Mouse (Mus musculus): ENCODE results near the gene Zbtb7b. TPM values are rescaled to one million over a fixed set of nuclear protein-coding genes. Genes with fewer than 3 reads are reported as not detected.

Gene Zbtb7b
- polyA plus RNA-seq, 1 experiment: 76.2 TPM

DNA sequence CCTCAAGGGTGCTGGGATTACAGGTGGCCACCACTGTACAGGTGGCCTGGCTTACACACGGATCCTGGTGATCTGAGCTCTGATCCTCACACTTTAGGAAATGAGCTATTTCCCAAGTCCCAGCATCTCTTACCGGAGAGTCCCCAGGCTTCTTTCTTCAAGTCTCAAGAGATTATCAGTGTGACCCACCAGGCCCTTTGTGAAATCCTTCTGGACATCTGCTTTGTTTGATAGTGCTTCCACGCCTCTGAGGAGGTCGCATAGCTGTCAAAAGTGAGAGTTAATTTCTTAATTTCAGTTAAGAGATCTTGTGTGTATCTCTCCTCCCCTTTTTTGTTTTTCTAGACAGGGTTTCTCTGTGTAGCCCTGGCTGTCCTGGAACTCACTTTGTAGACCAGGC, 31.3 kb upstream of the Zbtb7b start:
- Histone ChIP-seq H3K27me3 (replicated peaks) (no peaks in the 10 kb centered on the region), H3K4me1 (peaks cover 46% of the 10 kb centered on the region), H3K36me3 (replicated peaks; ENCODE audit: low read length) (peaks cover 71% of the 10 kb centered on the region), H3K4me3 (replicated peaks) (no peak overlapping the region), H3K9me3 (no peaks in the 10 kb centered on the region)
- TF ChIP-seq FLI1 (IDR thresholded peaks at IDR 0.05; ENCODE audit: low read length) (no peak), GATA1 (IDR thresholded peaks at IDR 0.05; ENCODE audit: borderline replicate concordance, low read length) (no peak)

DNA sequence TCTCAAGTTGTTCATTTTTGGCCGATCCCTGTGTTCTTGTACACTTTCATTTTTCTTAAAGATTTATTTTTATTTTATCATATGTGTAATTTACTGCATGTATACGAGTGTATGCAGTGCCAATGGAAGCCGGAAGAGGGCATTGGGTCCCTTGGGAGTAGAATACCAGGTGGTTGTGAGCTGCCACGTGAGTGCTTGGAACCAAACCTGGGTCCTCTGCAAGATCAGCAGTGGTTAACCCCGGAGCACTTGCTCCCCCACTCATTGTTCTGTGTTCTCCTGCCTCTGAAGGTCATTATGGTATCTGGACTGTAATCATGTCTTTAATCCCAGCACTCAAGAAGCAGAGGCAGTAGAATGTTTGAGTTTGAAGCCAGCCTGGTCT, 30.6 kb upstream of the Zbtb7b start:
- TF ChIP-seq FLI1 (IDR thresholded peaks at IDR 0.05; ENCODE audit: low read length) (no peak), GATA1 (IDR thresholded peaks at IDR 0.05; ENCODE audit: borderline replicate concordance, low read length) (no peak)
- H3K36me3 ChIP-seq (replicated peaks; ENCODE audit: low read length): peaks cover 71% of the 10 kb centered on the region
- no peaks in the 10 kb centered on the region for H3K9me3 ChIP-seq
- H3K4me1 ChIP-seq: peaks cover 47% of the 10 kb centered on the region
- no peaks in the 10 kb centered on the region for H3K27me3 ChIP-seq (replicated peaks)
- H3K4me3 ChIP-seq (replicated peaks): no peak overlapping the region

DNA sequence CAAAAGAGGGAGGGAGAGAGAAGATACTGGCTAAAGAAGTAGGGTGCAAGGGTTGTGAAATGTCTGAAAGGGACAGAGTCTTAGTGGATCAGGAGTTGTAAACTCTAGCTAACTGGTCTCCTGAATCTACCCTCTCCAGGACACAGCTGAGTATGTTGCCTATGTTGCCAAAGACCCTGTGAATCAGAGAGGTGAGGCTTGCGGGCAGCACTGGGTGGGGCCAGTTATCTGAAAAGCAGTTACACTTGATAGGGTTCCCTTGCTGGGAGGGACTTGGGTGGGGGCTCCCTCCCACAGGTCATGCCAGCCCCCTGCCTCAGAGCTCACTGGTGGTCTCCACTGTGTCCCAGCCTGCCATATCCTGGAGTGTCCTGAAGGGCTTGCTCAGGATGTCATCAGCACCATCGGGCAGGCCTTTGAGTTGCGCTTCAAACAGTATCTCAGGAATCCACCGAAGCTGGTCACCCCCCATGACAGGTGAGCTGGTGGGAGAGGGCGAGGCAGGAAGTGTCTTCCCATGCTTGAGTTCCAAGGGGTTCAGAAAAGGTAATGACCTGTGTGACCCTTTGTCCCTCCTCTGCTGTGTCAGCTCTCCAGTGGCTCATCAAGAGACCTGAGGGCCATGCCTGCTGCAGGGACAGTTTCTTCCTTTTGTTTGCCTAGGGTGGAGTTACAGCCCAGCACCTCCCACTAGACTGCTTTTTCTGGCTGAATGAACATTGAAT, 30.0 kb upstream of the Zbtb7b start:
- Histone ChIP-seq H3K27me3 (replicated peaks) (no peaks in the 10 kb centered on the region), H3K36me3 (replicated peaks; ENCODE audit: low read length) (peaks cover 71% of the 10 kb centered on the region), H3K9me3 (no peaks in the 10 kb centered on the region), H3K4me3 (replicated peaks) (no peak overlapping the region), H3K4me1 (peaks cover 49% of the 10 kb centered on the region)
- no peak for TF ChIP-seq FLI1 (IDR thresholded peaks at IDR 0.05; ENCODE audit: low read length)
- TF ChIP-seq GATA1 (IDR thresholded peaks at IDR 0.05; ENCODE audit: borderline replicate concordance, low read length): no peak

- peaks cover 61% of the 10 kb centered on the region for H3K36me3 ChIP-seq (replicated peaks; ENCODE audit: low read length)
- peaks cover 53% of the 10 kb centered on the region for H3K4me1 ChIP-seq
- H3K4me3 ChIP-seq (replicated peaks): no peak overlapping the region
- no peak for TF ChIP-seq GATA1 (IDR thresholded peaks at IDR 0.05; ENCODE audit: borderline replicate concordance, low read length)
- TF ChIP-seq FLI1 (IDR thresholded peaks at IDR 0.05; ENCODE audit: low read length): no peak
- H3K9me3 ChIP-seq: no peaks in the 10 kb centered on the region
- H3K27me3 ChIP-seq (replicated peaks): no peaks in the 10 kb centered on the region
Observed at GRCm38 (mm10) chr3:89422556-89423205, 28.1 kb upstream of the Zbtb7b start.

- no peaks in the 10 kb centered on the region for H3K27me3 ChIP-seq (replicated peaks)
- H3K4me1 ChIP-seq: peaks cover 56% of the 10 kb centered on the region
- no peaks in the 10 kb centered on the region for H3K9me3 ChIP-seq
- peak overlapping the region; percentile 91 for H3K4me3 ChIP-seq (replicated peaks)
- TF ChIP-seq FLI1 (IDR thresholded peaks at IDR 0.05; ENCODE audit: low read length): no peak
- peaks cover 54% of the 10 kb centered on the region for H3K36me3 ChIP-seq (replicated peaks; ENCODE audit: low read length)
Observed at GRCm38 (mm10) chr3:89421810-89422473, 27.4 kb upstream of the Zbtb7b start.

- peak overlapping the region; percentile 91 for H3K4me3 ChIP-seq (replicated peaks)
- H3K9me3 ChIP-seq: no peaks in the 10 kb centered on the region
- H3K36me3 ChIP-seq (replicated peaks; ENCODE audit: low read length): peaks cover 50% of the 10 kb centered on the region
- no peaks in the 10 kb centered on the region for H3K27me3 ChIP-seq (replicated peaks)
- TF ChIP-seq GATA1 (IDR thresholded peaks at IDR 0.05; ENCODE audit: borderline replicate concordance, low read length): no peak
- TF ChIP-seq FLI1 (IDR thresholded peaks at IDR 0.05; ENCODE audit: low read length): no peak
- peaks cover 64% of the 10 kb centered on the region for H3K4me1 ChIP-seq
Observed at GRCm38 (mm10) chr3:89421002-89421774, 26.6 kb upstream of the Zbtb7b start.

- peaks cover 67% of the 10 kb centered on the region for H3K4me1 ChIP-seq
- H3K9me3 ChIP-seq: no peaks in the 10 kb centered on the region
- no peak for TF ChIP-seq GATA1 (IDR thresholded peaks at IDR 0.05; ENCODE audit: borderline replicate concordance, low read length)
- TF ChIP-seq FLI1 (IDR thresholded peaks at IDR 0.05; ENCODE audit: low read length): no peak
- peak overlapping the region; percentile 91 for H3K4me3 ChIP-seq (replicated peaks)
- H3K27me3 ChIP-seq (replicated peaks): no peaks in the 10 kb centered on the region
- peaks cover 49% of the 10 kb centered on the region for H3K36me3 ChIP-seq (replicated peaks; ENCODE audit: low read length)
Observed at GRCm38 (mm10) chr3:89420421-89420820, 25.8 kb upstream of the Zbtb7b start.

DNA sequence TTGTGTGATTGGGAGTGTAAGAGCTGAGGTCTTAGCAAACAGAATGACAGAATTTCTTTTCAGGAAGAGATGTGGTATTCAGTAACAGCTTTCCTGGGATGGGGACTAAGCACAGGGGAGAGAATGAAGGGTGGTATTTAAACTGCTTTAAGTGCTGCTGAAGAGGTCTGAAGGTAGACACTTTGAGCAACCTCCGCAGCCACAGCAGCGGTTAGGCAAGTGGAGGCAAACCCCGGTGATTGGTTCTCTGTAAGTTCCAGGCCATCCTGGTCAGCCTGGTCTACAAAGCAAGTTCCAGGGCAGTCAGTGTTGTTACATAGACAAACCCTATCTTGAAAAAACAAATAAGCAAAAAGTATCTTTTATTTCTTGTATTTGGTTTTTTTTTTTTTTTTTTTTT, 25.4 kb upstream of the Zbtb7b start:
- peaks cover 48% of the 10 kb centered on the region for H3K36me3 ChIP-seq (replicated peaks; ENCODE audit: low read length)
- no peaks in the 10 kb centered on the region for H3K9me3 ChIP-seq
- H3K4me1 ChIP-seq: peaks cover 67% of the 10 kb centered on the region
- no peak for TF ChIP-seq FLI1 (IDR thresholded peaks at IDR 0.05; ENCODE audit: low read length)
- no peak for TF ChIP-seq GATA1 (IDR thresholded peaks at IDR 0.05; ENCODE audit: borderline replicate concordance, low read length)
- no peaks in the 10 kb centered on the region for H3K27me3 ChIP-seq (replicated peaks)
- peak overlapping the region; percentile 95 for H3K4me3 ChIP-seq (replicated peaks)

GRCm38 (mm10) chr3:89419571-89419970, 25.0 kb upstream of the Zbtb7b start:
- Histone ChIP-seq H3K4me3 (replicated peaks) (peak overlapping the region; percentile 95), H3K4me1 (peaks cover 64% of the 10 kb centered on the region), H3K36me3 (replicated peaks; ENCODE audit: low read length) (peaks cover 48% of the 10 kb centered on the region), H3K9me3 (peaks cover 3% of the 10 kb centered on the region; the same call in 1 of the 2 replicates), H3K27me3 (replicated peaks) (no peaks in the 10 kb centered on the region)
- TF ChIP-seq FLI1 (IDR thresholded peaks at IDR 0.05; ENCODE audit: low read length) (no peak), GATA1 (IDR thresholded peaks at IDR 0.05; ENCODE audit: borderline replicate concordance, low read length) (no peak)
